Mouse (Mus musculus) thymus, postnatal 14 days (tissue): ENCODE measurements around the gene Pde1c.

ENCODE experiments used
- DNase-seq: peaks from one replicate; pipeline ENCODE4 v3.0.0; 2021

Pde1c gene

GRCm38 (mm10) chr6:56066632-56067282, 502.1 kb downstream of the Pde1c start:
- DNase-seq, result peak; percentile 2

DNA sequence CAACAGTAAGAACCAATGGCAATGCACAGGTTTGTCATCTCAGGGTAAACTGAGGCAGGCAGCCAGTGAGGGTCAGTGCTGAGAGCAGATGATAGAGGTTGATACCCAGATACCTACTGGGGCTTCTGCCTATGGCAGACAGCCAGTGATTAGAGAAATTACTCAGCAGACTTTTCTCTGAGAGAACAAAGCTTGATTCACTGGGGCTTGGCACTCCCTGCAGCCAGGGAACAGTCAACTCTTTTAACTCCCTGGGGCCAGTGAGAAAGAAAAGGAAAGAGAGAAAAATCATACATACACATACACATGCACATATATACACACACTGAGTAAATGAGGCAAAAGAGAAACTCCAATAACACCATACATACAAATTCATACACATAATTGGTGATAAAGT, 505.2 kb downstream of the Pde1c start:
- no peak for DNase-seq

DNA sequence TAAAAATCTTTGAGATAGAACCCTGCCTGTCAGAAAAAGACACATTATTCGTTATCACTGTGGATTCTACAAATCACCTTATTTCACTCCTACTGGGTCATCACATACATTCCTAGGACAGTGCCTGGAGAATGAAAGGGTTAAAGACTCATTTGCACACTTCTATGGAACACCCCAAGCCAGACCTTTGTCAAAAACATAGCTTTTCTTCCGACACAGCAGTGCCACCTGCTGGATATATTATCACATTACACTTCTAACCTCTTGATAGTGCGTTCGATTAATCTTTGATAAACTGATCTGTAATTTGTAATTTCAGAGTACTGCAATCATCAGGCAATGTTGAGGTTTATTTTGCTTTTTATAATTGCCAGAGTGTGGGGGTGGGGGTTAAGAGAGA, 519.8 kb downstream of the Pde1c start:
- no peak for DNase-seq

DNA sequence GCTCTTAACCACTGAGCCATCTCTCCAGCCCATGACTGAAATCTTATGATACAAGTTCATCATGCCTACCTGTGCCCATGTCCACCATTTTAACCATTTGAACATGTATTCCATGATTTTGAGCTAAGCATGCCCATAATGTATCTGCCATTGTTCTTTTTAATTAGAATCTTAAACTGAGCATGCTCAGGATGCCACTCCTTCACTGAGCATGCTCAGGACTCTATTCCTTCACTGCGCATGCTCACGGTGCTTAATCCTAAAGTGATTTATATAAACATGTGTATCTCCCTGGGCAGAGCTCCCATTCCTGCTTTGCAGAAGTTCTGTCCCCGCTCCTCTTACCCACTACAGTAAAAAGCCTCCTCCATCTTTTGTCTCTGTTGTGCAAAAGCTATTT, 520.3 kb downstream of the Pde1c start:
- DNase-seq, result no peak

- DNase-seq, result no peak
Measured at GRCm38 (mm10) chr6:56044716-56045115, 524.2 kb downstream of the Pde1c start.

- no peak for DNase-seq
Measured at GRCm38 (mm10) chr6:56044270-56044669, 524.6 kb downstream of the Pde1c start.

DNA sequence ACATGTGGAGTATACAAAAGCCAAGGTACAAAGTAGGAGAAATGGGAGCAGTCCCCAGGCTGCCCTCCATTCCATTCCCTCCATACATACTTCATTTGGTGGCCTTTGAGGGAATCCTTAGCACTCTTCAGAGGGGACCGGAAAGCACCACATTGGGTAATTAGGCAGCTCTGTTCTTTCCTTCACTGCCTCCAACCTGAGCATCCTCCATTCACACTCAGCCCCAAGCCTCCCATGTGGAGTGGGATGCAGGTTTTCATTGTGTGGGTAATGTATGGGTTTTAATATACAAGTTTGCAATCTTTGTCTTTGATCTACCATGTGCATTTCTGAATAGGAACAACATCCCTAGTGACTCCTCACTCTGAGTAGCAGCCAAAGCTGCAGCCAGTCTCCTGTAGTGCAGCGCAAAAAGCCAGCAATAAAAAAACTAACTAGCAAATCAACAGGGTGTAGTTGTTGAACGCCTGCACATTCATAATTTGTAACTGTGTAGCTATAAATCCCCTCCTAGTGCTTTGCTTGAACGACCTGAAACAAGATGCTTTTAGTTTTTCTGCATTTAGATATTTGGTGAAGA, 529.3 kb downstream of the Pde1c start:
- no peak for DNase-seq

DNA sequence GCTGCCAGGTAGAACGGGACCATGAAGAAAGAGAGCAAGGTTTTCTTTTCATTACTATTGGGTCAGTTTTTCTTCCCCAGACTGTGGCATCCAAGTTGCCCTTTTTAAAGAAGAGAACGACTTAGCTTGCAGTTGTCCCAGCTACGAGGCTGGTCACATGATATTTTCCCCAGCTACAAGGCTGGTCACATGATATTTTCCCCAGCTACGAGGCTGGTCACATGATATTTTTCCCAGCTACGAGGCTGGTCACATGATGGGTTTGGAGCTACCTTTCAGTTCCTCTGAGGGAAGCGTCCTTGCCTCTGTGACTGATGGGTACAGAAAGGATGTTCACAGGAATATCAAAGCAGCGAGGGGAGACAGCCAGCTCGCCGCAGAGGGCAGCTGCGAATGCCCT, 533.8 kb downstream of the Pde1c start:
- DNase-seq, result no peak

GRCm38 (mm10) chr6:56032231-56032630, 536.7 kb downstream of the Pde1c start:
- no peak for DNase-seq

DNA sequence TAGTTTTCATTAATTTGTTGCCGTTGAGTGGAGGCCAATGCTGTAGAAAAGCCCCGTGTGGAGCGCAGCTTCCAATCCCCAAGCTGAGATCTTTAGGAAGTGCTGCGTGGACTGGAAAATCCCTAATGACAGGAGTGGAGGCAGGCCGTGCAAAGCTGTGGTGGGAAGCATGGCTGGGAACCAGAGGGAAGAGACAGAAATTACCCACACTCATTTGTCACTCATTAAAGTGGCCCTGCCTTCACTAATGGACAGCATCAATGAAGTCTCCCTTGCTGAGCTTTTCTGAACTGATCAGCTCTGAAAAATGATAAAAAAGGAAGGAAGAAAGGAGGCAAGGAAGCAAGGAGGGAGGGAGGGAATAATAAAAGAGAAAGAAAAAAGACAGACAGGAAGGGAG, 538.9 kb downstream of the Pde1c start:
- no peak for DNase-seq

DNA sequence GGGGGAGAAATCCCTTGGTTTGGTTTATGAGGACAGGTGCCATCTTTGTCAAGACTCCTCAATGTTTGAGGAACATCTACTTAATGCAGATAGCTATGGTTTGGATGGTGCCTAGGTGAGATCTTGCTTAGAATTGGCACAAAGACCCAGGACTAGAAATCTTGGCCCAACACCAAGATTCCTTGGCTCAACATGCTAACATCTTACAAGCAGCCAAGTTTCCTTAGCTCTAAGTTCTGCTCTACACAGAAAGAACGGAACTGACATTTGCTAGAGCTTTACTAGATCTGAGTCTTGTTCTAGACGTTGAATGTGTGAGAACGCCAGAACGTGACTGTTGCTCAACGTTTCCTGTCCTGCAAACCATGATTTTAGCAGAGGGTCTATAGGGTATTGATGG, 540.9 kb downstream of the Pde1c start:
- no peak for DNase-seq

DNA sequence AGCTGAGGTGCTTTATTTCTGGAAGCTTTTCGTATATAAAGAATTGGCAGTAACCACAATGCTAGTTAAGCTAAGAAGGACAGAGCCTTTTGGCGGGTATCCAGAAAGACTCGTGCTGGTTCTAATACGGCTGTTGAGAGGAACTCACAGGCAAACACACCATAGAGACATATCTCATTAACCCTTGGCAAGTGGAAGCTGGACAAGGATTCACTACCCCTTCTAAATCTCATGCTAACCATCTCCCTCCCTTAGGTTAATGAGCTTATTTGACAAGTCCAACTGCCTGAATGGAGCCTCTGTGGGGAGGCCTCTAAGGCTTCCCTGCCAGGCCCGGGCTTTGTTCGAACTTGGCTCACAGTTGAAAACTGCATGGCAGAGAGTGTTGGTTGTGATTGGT, 541.6 kb downstream of the Pde1c start:
- no peak for DNase-seq

GRCm38 (mm10) chr6:56025533-56025932, 543.4 kb downstream of the Pde1c start:
- no peak for DNase-seq
